Mouse (Mus musculus) stomach, postnatal 0 days (tissue): Measurements from ENCODE around the gene Prss8. TPM values are rescaled to one million over a fixed set of nuclear protein-coding genes. Genes with fewer than 3 reads are reported as not detected.
A peak's percentile ranks its signal among the peaks of the same experiment; 100 is the strongest.
"Not testable (repeated sequence)": the region's sequence is repeated elsewhere in the genome, so short reads cannot be mapped to it uniquely, and the experiment has no call there.

Experiments used
- ATAC-seq: fragments of 200-750 bp; cut with Nextera tagmentation; 2 replicates; pipeline ENCODE4 v1.8.0; 2017; ENCODE audit not compliant: low FRiP score, low TSS enrichment
- DNase-seq: peaks from one replicate; pipeline ENCODE4 v3.0.0-alpha.2; 2016; ENCODE audit warnings: low spot score
- H3K27ac ChIP-seq: fragments of 300-500 bp; sonication (generic); replicated peaks from 2 replicates; pipeline ENCODE4 v1.5.1; 2014; ENCODE audit warnings: mild to moderate bottlenecking, control low read depth
- H3K27me3 ChIP-seq: fragments of 300-500 bp; sonication (generic); 2 replicates; pipeline ENCODE4 v1.6.1; 2014; ENCODE audit warnings: low read length; ENCODE audit not compliant: control insufficient read depth, insufficient read depth
- H3K36me3 ChIP-seq: fragments of 300-500 bp; sonication (generic); 2 replicates; pipeline ENCODE4 v1.6.1; 2014; ENCODE audit warnings: low read length, mixed read lengths; ENCODE audit not compliant: control insufficient read depth, insufficient read depth
- H3K4me1 ChIP-seq: fragments of 300-500 bp; sonication (generic); replicated peaks from 2 replicates; pipeline ENCODE4 v1.6.1; 2014; ENCODE audit warnings: antibody characterized with exemption; ENCODE audit not compliant: control insufficient read depth, insufficient read depth
- H3K4me2 ChIP-seq: fragments of 300-500 bp; sonication (generic); replicated peaks from 2 replicates; pipeline ENCODE4 v1.6.1; 2014; ENCODE audit warnings: low read depth, mild to moderate bottlenecking, control low read depth, moderate library complexity
- H3K4me3 ChIP-seq: fragments of 300-500 bp; sonication (generic); 2 replicates; pipeline ENCODE4 v1.5.1; 2014; ENCODE audit warnings: low read depth, low read length, control low read depth
- H3K9ac ChIP-seq: fragments of 300-500 bp; sonication (generic); 2 replicates; pipeline ENCODE4 v1.6.1; 2014; ENCODE audit warnings: mild to moderate bottlenecking, low read length, control low read depth, mixed read lengths
- H3K9me3 ChIP-seq: fragments of 300-500 bp; sonication (generic); 2 replicates; pipeline ENCODE4 v1.6.1; 2016; ENCODE audit warnings: low read length; ENCODE audit not compliant: control insufficient read depth
- CTCF ChIP-seq: IDR thresholded peaks from 2 replicates; pipeline ENCODE4 v1.5.1; 2016; ENCODE audit warnings: antibody characterized with exemption, low read depth, mild to moderate bottlenecking, moderate library complexity
- EP300 ChIP-seq: optimal IDR thresholded peaks from 2 replicates; pipeline ENCODE3; 2016; ENCODE audit warnings: antibody characterized with exemption
- WGBS: fragments of 180-500 bp; shearing (Covaris S2); extraction: QIAGEN DNeasy Blood & Tissue Kit; methylation state at CpG from one replicate; pipeline ENCODE4 v1.1.7; 2014; 5-methylcytosine and 5-hydroxymethylcytosine counted together
- polyA plus RNA-seq: library from polyadenylated mRNA; unstranded; fragments of >200 nt; fragmentation: Nextera tagmentation; extraction: Ambion mirVana; gene quantifications from 2 replicates; pipeline ENCODE4 v1.2.1, GENCODE M21; 2015

The Prss8 gene
- polyA plus RNA-seq, 1 experiment from 2014 or later, result 77.4 TPM

- 10% methylated on average over 10 of the region's 10 CpGs for WGBS
- Histone ChIP-seq H3K4me1 (no peaks in the 10 kb centered on the region), H3K9ac (peak overlapping the region; percentile 99), H3K27me3 (no peaks in the 10 kb centered on the region), H3K4me3 (peak overlapping the region; percentile 98), H3K9me3 (no peaks in the 10 kb centered on the region), H3K27ac (peak overlapping the region; percentile 97), H3K4me2 (peak overlapping the region; percentile 59), H3K36me3 (peaks cover 3% of the 10 kb centered on the region; the same call in 1 of the 2 replicates)
- TF ChIP-seq CTCF (no peak), EP300 (no peak)
- no peak for DNase-seq
- no peak for ATAC-seq
Observed at GRCm38 (mm10) chr7:127966371-127966918, 36.5 kb upstream of the Prss8 start.

- Histone ChIP-seq H3K4me1 (no peaks in the 10 kb centered on the region), H3K9ac (no peak overlapping the region), H3K27me3 (no peaks in the 10 kb centered on the region), H3K27ac (no peak overlapping the region), H3K9me3 (no peaks in the 10 kb centered on the region), H3K4me2 (no peak overlapping the region), H3K4me3 (no peak overlapping the region), H3K36me3 (no peaks in the 10 kb centered on the region)
- DNase-seq, result no peak
- WGBS, result 57% methylated on average over 5 of the region's 5 CpGs
- no peak for ATAC-seq
- no peak for TF ChIP-seq EP300
- TF ChIP-seq CTCF, result no peak
Observed at GRCm38 (mm10) chr7:127959364-127959763, 29.5 kb upstream of the Prss8 start.

- H3K36me3 ChIP-seq, result no peaks in the 10 kb centered on the region
- DNase-seq, result no peak
- no peaks in the 10 kb centered on the region for H3K27me3 ChIP-seq
- WGBS, result 37% methylated on average over 13 of the region's 13 CpGs
- H3K27ac ChIP-seq, result no peak overlapping the region
- H3K9ac ChIP-seq, result no peak overlapping the region
- no peak overlapping the region for H3K4me2 ChIP-seq
- no peaks in the 10 kb centered on the region for H3K4me1 ChIP-seq
- no peak overlapping the region for H3K4me3 ChIP-seq
- no peaks in the 10 kb centered on the region for H3K9me3 ChIP-seq
- TF ChIP-seq EP300 (no peak), CTCF (no peak)
- no peak for ATAC-seq
Observed at GRCm38 (mm10) chr7:127952864-127953581, 23.1 kb upstream of the Prss8 start.

- no peak within 1 kb of the TSS for H3K9ac ChIP-seq
- H3K4me1 ChIP-seq, result no peaks in the 10 kb centered on the region
- H3K4me2 ChIP-seq, result no peak within 1 kb of the TSS
- ATAC-seq, result peak; percentile 94
- DNase-seq, result peak; percentile 78
- no peaks in the 10 kb centered on the region for H3K9me3 ChIP-seq
- 0 out of 2 replicates have a peak, but pooled peaks have one; percentile 5 for TF ChIP-seq CTCF
- no peak for TF ChIP-seq EP300
- H3K27ac ChIP-seq, result peak within 1 kb of the TSS; percentile 53
- H3K4me3 ChIP-seq, result no peak within 1 kb of the TSS
- no peaks in the 10 kb centered on the region for H3K36me3 ChIP-seq
- H3K27me3 ChIP-seq, result no peaks in the 10 kb centered on the region
- WGBS, result 47% methylated on average over 6 of the region's 6 CpGs
Observed at GRCm38 (mm10) chr7:127946470-127947023, 16.6 kb upstream of the Prss8 start, which contains the start of gene Prss36. Prss36 (minus strand) TSS chr7:127946725.

GRCm38 (mm10) chr7:127944614-127945013, 14.7 kb upstream of the Prss8 start:
- H3K9me3 ChIP-seq, result no peaks in the 10 kb centered on the region
- H3K4me1 ChIP-seq, result no peaks in the 10 kb centered on the region
- TF ChIP-seq CTCF, result no peak
- no peaks in the 10 kb centered on the region for H3K27me3 ChIP-seq
- no peak overlapping the region for H3K4me3 ChIP-seq
- ATAC-seq (peak; percentile 51), DNase-seq (peak; percentile 55)
- no peak overlapping the region for H3K27ac ChIP-seq
- H3K36me3 ChIP-seq, result no peaks in the 10 kb centered on the region
- H3K9ac ChIP-seq, result no peak overlapping the region
- WGBS, result 7% methylated on average over 23 of the region's 23 CpGs
- H3K4me2 ChIP-seq, result peak overlapping the region; percentile 25; the same call in 1 of the 2 replicates

GRCm38 (mm10) chr7:127942097-127942496, 12.2 kb upstream of the Prss8 start:
- H3K9me3 ChIP-seq, H3K9ac ChIP-seq, H3K4me3 ChIP-seq, H3K4me1 ChIP-seq, H3K27ac ChIP-seq, H3K27me3 ChIP-seq, H3K4me2 ChIP-seq, DNase-seq, ATAC-seq, H3K36me3 ChIP-seq: not testable (repeated sequence)
- 46% methylated on average over 2 of the region's 2 CpGs for WGBS
- TF ChIP-seq CTCF, result peak; percentile 53
